Comparison of ENCODE assay signal across 8 mouse cellular contexts in the genomic region with DNA sequence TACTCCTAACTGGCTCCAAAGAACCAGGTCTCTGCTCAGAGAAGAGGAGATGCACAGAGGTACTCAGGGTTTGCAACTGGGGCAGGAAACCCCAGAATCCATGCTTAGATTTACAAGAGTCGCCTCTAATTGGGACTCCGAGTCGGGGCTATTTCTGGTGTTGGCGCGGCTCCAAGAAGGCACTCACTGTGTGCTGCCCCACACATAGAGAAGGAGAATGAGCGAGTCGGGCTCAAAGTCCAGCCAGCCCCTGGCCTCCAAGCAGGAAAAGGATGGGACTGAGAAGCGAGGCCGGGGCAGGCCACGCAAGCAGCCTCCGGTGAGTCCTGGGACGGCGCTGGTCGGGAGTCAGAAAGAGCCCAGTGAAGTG. TPM values are rescaled to one million over a fixed set of nuclear protein-coding genes. Genes with fewer than 3 reads are reported as not detected.
DNase-seq lines count a peak whose midpoint lies in the region; ATAC-seq and TF ChIP-seq lines count a peak whose summit lies in the region.
"Not testable (repeated sequence)": the region's sequence is repeated elsewhere in the genome, so short reads cannot be mapped to it uniquely, and the experiment has no call there.

A gene (plus strand): TSS at position 123 of the 370 bp plus-strand sequence.

- not testable (repeated sequence) for H3K27me3 ChIP-seq in ES-Bruce4 (ENCODE audit: control insufficient read depth, insufficient read depth, low read length, poor library complexity, severe bottlenecking); intestine, embryonic 14.5 days (replicated peaks; ENCODE audit: control insufficient read depth, insufficient read depth, low read length); lung, embryonic 15.5 days
- peaks cover 22% of the 10 kb centered on the region; the same call in 1 of the 2 replicates for H3K27me3 ChIP-seq in heart, embryonic 14.5 days (ENCODE audit: control insufficient read depth, insufficient read depth, low read length)

- H3K4me2 ChIP-seq in heart, embryonic 14.5 days (ENCODE audit: low read length) = peak within 1 kb of the TSS; percentile 41
- H3K4me2 ChIP-seq in intestine, embryonic 14.5 days (ENCODE audit: low read length) = peak within 1 kb of the TSS; percentile 29
- H3K4me2 ChIP-seq in lung, embryonic 15.5 days = peak within 1 kb of the TSS; percentile 41

- DNase-seq in gastrocnemius, adult 8-10 months (ENCODE audit: low spot score in 2 of 2); left cerebral cortex, adult 18-20 months (ENCODE audit: low spot score in 2 of 2): not testable (repeated sequence)
- DNase-seq in intestine, embryonic 14.5 days (ENCODE audit: low spot score) = peak; percentile 63
- peak; percentile 28 for DNase-seq in retina, postnatal 1 day

- 11% methylated on average over 14 of the region's 14 CpGs for WGBS in heart, embryonic 14.5 days
- WGBS in intestine, embryonic 14.5 days = 16% methylated on average over 12 of the region's 14 CpGs
- WGBS in lung, embryonic 15.5 days = 10% methylated on average over 14 of the region's 14 CpGs

- H3K27ac ChIP-seq in ES-Bruce4 (ENCODE audit: insufficient read depth, low read length); heart, embryonic 14.5 days (replicated peaks in 1 of 2; ENCODE audit: control insufficient read depth in 1 of 2, insufficient read depth in 1 of 2, low read depth in 2 of 2, low read length in 2 of 2); lung, embryonic 15.5 days: not testable (repeated sequence)
- H3K27ac ChIP-seq in bone marrow macrophage, adult 2 months (ENCODE audit: insufficient read depth, low read depth, low read length) = peak within 1 kb of the TSS; percentile 78
- peak within 1 kb of the TSS; percentile 57; the same call in 1 of the 2 replicates for H3K27ac ChIP-seq in intestine, embryonic 14.5 days (ENCODE audit: low read depth)

- TF ChIP-seq POLR2A in ES-Bruce4 (IDR thresholded peaks at IDR 0.05; ENCODE audit: insufficient read depth, low read length); bone marrow macrophage, adult 2 months (IDR thresholded peaks at IDR 0.05; ENCODE audit: borderline replicate concordance, low read depth, low read length): not testable (repeated sequence)

- TF ChIP-seq EP300 in ES-Bruce4 (IDR thresholded peaks at IDR 0.05; ENCODE audit: insufficient read depth, low read depth, low read length) = not testable (repeated sequence)

- TF ChIP-seq CTCF in ES-Bruce4 (IDR thresholded peaks at IDR 0.05; ENCODE audit: low read depth, low read length); bone marrow macrophage, adult 2 months (IDR thresholded peaks at IDR 0.05; ENCODE audit: low read depth, low read length): not testable (repeated sequence)

- ATAC-seq in heart, embryonic 14.5 days (ENCODE audit: insufficient number of reproducible peaks, insufficient read depth, low FRiP score, low read depth); lung, embryonic 15.5 days (ENCODE audit: borderline replicate concordance, extremely low read depth, low FRiP score, low TSS enrichment): not testable (repeated sequence)
- ATAC-seq in intestine, embryonic 14.5 days (replicated peaks; ENCODE audit: low FRiP score, low TSS enrichment, low read depth) = peak; percentile 61; the same call in 1 of the 2 replicates

- H3K4me1 ChIP-seq in ES-Bruce4 (ENCODE audit: control insufficient read depth, insufficient read depth, low read length); heart, embryonic 14.5 days (ENCODE audit: control insufficient read depth in 2 of 2, insufficient read depth in 2 of 2, low read length in 2 of 2); intestine, embryonic 14.5 days (replicated peaks; ENCODE audit: control insufficient read depth, insufficient read depth, low read length); lung, embryonic 15.5 days: not testable (repeated sequence)
- H3K4me1 ChIP-seq in bone marrow macrophage, adult 2 months (ENCODE audit: control insufficient read depth, insufficient read depth, low read length) = peaks cover 19% of the 10 kb centered on the region

- peak within 1 kb of the TSS; percentile 39 for H3K4me3 ChIP-seq in ES-Bruce4 (ENCODE audit: low read depth, low read length)
- peak within 1 kb of the TSS; percentile 31 for H3K4me3 ChIP-seq in bone marrow macrophage, adult 2 months (ENCODE audit: insufficient read depth, low read length)
- not testable (repeated sequence) for H3K4me3 ChIP-seq in heart, embryonic 14.5 days (ENCODE audit: control insufficient read depth in 1 of 2, insufficient read depth in 1 of 2, low read depth in 1 of 2, low read length in 2 of 2); intestine, embryonic 14.5 days (ENCODE audit: low read depth, low read length); lung, embryonic 15.5 days

- H3K9me3 ChIP-seq in ES-Bruce4 (replicated peaks; ENCODE audit: control insufficient read depth, insufficient read depth, low read length, poor library complexity, severe bottlenecking) = peaks cover 12% of the 10 kb centered on the region
- H3K9me3 ChIP-seq in heart, embryonic 14.5 days (ENCODE audit: control insufficient read depth, low read length) = peaks cover 16% of the 10 kb centered on the region
- peaks cover 11% of the 10 kb centered on the region for H3K9me3 ChIP-seq in intestine, embryonic 14.5 days (ENCODE audit: control insufficient read depth, low read length)
- H3K9me3 ChIP-seq in lung, embryonic 15.5 days = not testable (repeated sequence)

- not testable (repeated sequence) for H3K9ac ChIP-seq in ES-Bruce4 (ENCODE audit: low read depth, poor library complexity, severe bottlenecking); intestine, embryonic 14.5 days (ENCODE audit: low read length); lung, embryonic 15.5 days
- H3K9ac ChIP-seq in heart, embryonic 14.5 days (ENCODE audit: low read length) = peak within 1 kb of the TSS; percentile 47

- not testable (repeated sequence) for H3K36me3 ChIP-seq in ES-Bruce4 (ENCODE audit: control insufficient read depth, insufficient read depth, low read length, poor library complexity, severe bottlenecking); heart, embryonic 14.5 days (ENCODE audit: control insufficient read depth, insufficient read depth, low read length); intestine, embryonic 14.5 days (ENCODE audit: control insufficient read depth, insufficient read depth, low read length); lung, embryonic 15.5 days

RNA-seq across cellular contexts. Expression of the gene that starts here (rescaled TPM):
- 56.2 and 85.9 TPM in 2 replicates for polyA plus RNA-seq in ES-Bruce4 (2011; ENCODE audit: insufficient read depth, insufficient read length, low read depth, missing spikeins)
- 13.2 and 32.4 TPM in 2 replicates for polyA plus RNA-seq in bone marrow macrophage, adult 2 months (2012; ENCODE audit: insufficient read depth, insufficient read length, missing spikeins)
- 10 to 100 TPM; 14.8 to 40.9 (median 19.1) TPM for total RNA-seq in gastrocnemius, adult 8-10 months (2022)
- 1.9 and 2.9 TPM in 2 replicates for polyA plus RNA-seq in heart, embryonic 14.5 days (2014; fragmentation: Nextera tagmentation; extraction: Ambion mirVana)
- polyA plus RNA-seq in intestine, embryonic 14.5 days (2014; fragmentation: Nextera tagmentation; extraction: Ambion mirVana) = 7.8 and 9.4 TPM in 2 replicates
- total RNA-seq in left cerebral cortex, adult 18-20 months (2021) = 10 to 100 TPM; 31.4 to 50.3 TPM
- 3.9 and 4.8 TPM in 2 replicates for polyA plus RNA-seq in lung, embryonic 15.5 days (2015; fragmentation: Nextera tagmentation; extraction: Ambion mirVana)
